Mouse (Mus musculus) gastrocnemius, adult 2 months (tissue): ENCODE data around the gene Espnl. TPM values are rescaled to one million over a fixed set of nuclear protein-coding genes. Genes with fewer than 3 reads are reported as not detected.
A peak's percentile ranks its signal among the peaks of the same experiment; 100 is the strongest.

ENCODE experiments used
- DNase-seq: peaks from one replicate; pipeline ENCODE4 v3.0.0; 2022
- H3K27ac ChIP-seq: fragments of 200-600 bp; 2 replicates; pipeline ENCODE4 v1.8.1; 2022; ENCODE audit warnings: mild to moderate bottlenecking
- H3K4me3 ChIP-seq: fragments of 200-600 bp; 2 replicates; pipeline ENCODE4 v1.8.1; 2022; ENCODE audit warnings: mild to moderate bottlenecking, moderate library complexity
- CTCF ChIP-seq: fragments of 200-600 bp; IDR thresholded peaks from 2 replicates; pipeline ENCODE4 v1.8.1; 2022; ENCODE audit warnings: antibody characterized with exemption, mild to moderate bottlenecking, moderate library complexity
- intact Hi-C: fragments of 180-260 bp; cut with DNase I; formaldehyde crosslinking; loops from one replicate; pipeline ENCODE4 v1.15.1; 2025
- total RNA-seq, 2 experiments: library from RNA; stranded (reverse); gene quantifications; 2 replicates each; pipeline ENCODE4 v1.2.3; 2021

Espnl gene
- total RNA-seq, 2 experiments from 2014 or later: not detected

DNA sequence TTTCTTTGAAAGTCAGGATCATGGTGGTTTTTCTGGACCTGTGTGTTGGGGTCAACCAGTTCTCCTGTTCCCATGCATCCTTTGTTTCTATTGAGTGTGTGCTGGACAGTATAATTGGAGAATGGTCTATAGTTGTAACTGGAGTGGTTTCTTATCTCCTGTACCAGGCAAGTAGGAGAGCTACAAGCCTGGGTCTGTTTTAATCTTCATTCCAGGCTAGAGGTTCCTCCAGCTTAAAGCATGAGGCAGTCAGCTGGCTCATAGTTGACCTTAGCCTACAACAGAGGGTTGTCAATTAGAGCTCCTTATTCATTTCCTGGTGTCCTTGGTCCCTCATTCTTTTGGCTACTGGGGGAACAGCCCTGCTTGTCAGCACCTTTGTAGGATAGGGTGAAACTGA lies 11.7 kb downstream of the Espnl start:
- intact Hi-C loops: no loop called here
- no peak overlapping the region for H3K27ac ChIP-seq
- H3K4me3 ChIP-seq: no peak overlapping the region
- no peak for DNase-seq
- no peak for TF ChIP-seq CTCF

DNA sequence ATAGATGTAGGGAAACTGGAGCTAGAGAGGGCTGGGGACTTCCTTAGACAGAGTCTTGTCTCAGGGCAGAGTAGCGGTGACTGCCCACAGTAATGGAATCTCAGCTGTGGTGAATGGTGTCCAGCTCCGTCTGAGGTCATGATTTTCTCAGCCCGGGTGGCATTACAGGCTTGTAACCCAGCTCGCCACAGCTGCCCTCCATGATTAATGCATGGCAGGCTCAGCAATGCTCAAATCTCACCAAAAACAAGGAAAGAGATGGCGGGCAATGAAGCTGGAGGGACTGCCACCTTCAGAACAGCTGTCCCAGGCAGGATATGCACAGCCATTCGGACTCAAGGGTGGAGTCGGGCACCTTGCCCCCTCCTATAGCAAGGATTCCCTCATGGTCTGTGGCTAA lies 15.5 kb downstream of the Espnl start:
- no peak overlapping the region for H3K27ac ChIP-seq
- TF ChIP-seq CTCF: no peak
- no peak for DNase-seq
- intact Hi-C loops: no loop called here
- no peak overlapping the region for H3K4me3 ChIP-seq

DNA sequence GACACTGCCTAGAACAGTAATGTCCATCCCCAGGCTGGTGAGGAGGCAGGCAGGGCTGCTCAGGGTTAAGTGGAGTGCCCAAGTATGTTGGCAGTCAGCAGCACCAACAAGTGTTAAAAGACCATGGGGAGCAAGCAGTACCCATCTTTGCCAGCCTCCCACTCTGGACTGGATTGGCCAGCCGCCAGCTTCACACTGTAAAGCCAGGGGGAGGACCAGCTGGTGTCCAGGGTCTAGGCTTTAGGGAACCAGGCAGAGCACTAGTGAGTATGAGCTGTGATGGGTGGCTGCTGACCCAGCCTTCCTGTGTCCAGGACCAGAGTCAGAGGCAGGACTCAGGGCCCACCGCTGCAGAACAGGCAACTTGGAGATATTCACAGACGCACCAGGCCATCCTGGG lies 22.1 kb downstream of the Espnl start:
- Histone ChIP-seq H3K27ac (no peak overlapping the region), H3K4me3 (no peak overlapping the region)
- no peak for DNase-seq
- no peak for TF ChIP-seq CTCF
- intact Hi-C loops: no loop called here

DNA sequence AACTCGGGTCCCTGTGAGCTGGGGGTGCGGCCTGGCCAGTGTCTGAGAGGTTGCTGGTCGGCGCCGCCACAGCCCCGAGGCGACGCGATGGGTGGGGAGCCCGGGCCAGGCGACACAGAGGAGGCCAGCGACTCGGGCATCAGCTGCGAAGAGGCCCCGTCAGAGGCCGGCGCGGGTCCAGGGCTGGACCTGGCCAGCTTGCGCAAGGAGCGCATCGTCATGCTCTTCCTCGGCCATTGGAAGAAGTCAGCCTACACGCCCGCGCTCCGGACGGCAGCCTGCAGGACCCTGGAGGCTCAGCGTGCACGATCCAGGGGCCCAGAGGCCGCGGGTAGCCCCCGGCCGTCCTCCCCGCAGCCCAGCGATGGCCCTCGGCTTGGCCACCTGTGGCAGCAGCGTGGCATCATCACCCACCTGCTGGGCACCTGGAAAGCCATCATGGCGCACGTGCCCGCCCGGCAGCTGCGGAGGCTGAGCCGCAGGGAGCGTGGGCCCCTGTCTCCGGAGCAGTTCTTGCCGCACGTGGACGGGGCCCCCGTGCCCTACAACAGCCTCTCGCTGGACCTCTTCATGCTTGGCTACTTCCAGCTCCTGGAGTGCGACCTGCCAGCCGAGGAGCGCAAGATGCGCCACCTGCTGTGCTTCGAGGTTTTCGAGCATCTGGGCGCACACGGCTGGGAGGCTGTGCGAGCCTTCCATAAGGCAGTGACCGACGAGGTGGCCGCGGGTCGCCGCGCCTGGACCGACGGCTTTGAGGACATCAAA lies 23.2 kb downstream of the Espnl start:
- peak; percentile 80 for DNase-seq
- intact Hi-C loops: loop anchor here (5.0 kb wide), 1 partner anchor 137 kb away; no protein-coding TSS in a partner anchor
- Histone ChIP-seq H3K27ac (no peak overlapping the region), H3K4me3 (peak overlapping the region; percentile 37)
- TF ChIP-seq CTCF: no peak; the same call in 1 of the 2 replicates

DNA sequence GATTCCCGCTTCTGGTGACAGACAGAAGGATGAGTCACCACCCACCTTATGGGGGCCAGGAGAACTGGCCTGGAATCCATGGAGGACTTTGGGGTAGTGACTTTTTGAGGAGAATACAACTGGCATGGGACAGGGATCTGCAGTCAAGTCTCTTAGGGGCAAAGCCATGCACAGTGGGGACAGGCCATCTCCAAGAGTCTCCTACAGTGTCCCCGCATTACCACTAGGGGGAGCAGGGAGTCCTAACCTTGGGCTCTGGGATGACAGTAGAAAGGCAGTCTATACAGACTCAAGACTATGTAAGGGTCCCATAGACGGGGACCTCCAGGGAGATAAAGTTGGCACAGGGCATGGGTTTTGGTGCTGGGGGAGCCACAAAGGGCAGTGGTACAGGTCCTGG lies 25.0 kb downstream of the Espnl start:
- H3K4me3 ChIP-seq: no peak overlapping the region
- peak; percentile 73 for DNase-seq
- peak overlapping the region; percentile 91 for H3K27ac ChIP-seq
- intact Hi-C loops: loop anchor here (1.0 to 5.0 kb wide), 2 partner anchors 33 to 135 kb away; no protein-coding TSS in a partner anchor
- TF ChIP-seq CTCF: peak; percentile 91

DNA sequence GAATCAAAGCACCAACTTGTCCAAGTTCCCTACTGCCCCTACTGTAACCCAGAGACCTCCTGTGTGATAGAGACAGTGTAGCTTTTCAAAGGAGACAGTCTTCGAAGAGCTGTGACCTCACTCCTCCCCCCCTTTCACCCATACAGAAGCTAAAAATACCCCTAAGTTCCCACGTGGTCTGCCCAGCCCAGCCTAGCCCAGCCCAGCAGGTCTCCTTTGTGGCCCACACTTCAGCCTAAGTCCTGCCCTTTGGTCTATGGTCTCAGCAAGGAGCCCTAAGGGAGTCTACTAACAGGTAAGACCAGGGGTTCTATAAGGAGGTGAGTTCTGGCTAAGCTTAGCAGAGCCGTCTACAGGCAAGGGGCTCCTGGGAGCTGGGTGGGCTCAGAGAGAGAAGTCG lies 29.0 kb downstream of the Espnl start, which contains the start of gene Klhl30:
TSS of gene Klhl30 (plus strand) at position 176 of the 400 bp plus-strand sequence.
- peak within 1 kb of the TSS; percentile 78 for H3K4me3 ChIP-seq
- TF ChIP-seq CTCF: no peak
- DNase-seq: peak; percentile 76
- peak within 1 kb of the TSS; percentile 91 for H3K27ac ChIP-seq
- intact Hi-C loops: no loop called here

DNA sequence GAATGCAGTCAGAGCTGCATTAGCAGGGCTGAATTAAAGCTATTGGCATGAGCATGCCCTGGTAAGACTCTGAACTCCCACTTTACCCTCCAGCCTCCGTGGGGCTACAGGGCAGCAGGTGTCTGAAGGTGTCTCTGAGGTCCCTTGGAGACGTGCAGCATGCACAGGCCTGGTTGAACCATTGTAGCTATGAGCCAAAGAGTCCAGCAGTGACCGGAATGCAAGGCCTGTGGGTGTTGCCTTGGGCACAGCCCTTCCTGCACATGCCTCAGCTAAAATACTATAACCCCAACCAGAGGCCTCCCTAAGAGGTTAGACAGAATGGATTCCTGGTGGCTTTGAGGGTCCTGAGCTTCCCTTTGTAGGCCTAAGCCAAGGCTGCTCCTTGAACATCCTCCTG lies 29.4 kb downstream of the Espnl start:
- no peak for TF ChIP-seq CTCF
- H3K27ac ChIP-seq: peak overlapping the region; percentile 91

DNA sequence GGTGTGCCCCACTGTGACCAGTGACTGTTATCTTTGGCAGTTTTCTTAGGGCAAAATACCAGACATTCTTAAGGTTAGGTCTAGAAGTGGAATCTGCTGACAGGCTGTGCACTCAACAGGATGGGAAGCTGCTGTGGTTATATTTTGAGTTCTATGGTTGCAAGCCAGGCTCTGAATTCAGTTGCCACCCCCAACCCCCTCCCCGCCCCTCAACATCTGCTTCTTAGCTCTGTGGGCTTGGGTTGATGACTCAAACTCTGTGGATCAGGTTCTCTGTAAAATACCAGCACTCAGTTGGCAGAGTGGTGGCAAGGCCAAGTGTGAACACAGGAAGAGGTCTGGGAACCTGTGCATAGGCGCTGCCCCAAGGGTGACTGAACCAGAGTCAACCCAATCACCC lies 30.4 kb downstream of the Espnl start:
- peak overlapping the region; percentile 91 for H3K27ac ChIP-seq
- DNase-seq: no peak
- peak overlapping the region; percentile 78 for H3K4me3 ChIP-seq
- no peak for TF ChIP-seq CTCF
- intact Hi-C loops: no loop called here

More for the DNA sequence above, 29.4 kb downstream of the Espnl start:
- intact Hi-C loops: no loop called here
- H3K4me3 ChIP-seq: peak overlapping the region; percentile 78
- no peak for DNase-seq

DNA sequence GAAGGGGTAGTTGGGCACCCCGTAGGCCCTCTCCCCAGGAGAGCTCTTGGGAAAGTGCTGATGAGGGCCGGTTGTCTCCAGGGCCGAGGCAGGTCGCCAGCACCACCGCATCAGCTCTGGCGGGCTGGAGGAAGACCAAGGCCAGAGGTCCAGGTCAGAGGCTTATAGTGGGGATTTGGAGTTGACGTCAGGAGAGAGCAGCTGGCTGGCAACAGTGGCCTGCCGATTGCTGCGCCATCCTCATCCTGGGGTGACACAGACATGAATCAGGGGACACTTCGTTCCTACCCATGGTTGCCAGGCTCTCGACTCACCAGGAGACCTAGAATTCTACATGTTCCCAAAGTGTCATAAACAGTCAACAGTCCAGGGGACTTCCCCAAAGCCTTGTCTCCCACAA lies 34.2 kb downstream of the Espnl start:
- Histone ChIP-seq H3K4me3 (no peak overlapping the region), H3K27ac (peak overlapping the region; percentile 35; the same call in 1 of the 2 replicates)
- DNase-seq: peak; percentile 66
- intact Hi-C loops: no loop called here
- TF ChIP-seq CTCF: no peak

DNA sequence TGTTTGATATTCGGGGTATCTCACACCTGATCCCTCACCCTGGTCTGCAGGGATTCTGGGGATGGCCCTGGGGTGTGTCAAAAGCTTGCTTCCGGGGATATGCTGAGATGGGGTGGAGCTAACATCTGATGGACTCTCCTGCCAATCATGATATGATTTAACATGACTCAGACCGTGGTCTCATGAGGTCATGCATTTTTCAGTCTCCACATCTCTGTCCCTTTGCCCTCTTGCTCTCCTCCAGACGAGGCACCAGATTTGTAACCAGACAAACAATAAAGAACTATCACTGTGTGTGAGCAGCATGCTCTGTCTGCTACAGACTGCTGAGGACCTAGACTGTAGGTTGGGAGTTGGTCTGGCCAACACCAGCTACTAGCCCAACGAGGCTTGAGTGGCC lies 40.2 kb downstream of the Espnl start:
- Histone ChIP-seq H3K27ac (no peak overlapping the region), H3K4me3 (no peak overlapping the region)
- intact Hi-C loops: no loop called here
- no peak for DNase-seq
- no peak for TF ChIP-seq CTCF

DNA sequence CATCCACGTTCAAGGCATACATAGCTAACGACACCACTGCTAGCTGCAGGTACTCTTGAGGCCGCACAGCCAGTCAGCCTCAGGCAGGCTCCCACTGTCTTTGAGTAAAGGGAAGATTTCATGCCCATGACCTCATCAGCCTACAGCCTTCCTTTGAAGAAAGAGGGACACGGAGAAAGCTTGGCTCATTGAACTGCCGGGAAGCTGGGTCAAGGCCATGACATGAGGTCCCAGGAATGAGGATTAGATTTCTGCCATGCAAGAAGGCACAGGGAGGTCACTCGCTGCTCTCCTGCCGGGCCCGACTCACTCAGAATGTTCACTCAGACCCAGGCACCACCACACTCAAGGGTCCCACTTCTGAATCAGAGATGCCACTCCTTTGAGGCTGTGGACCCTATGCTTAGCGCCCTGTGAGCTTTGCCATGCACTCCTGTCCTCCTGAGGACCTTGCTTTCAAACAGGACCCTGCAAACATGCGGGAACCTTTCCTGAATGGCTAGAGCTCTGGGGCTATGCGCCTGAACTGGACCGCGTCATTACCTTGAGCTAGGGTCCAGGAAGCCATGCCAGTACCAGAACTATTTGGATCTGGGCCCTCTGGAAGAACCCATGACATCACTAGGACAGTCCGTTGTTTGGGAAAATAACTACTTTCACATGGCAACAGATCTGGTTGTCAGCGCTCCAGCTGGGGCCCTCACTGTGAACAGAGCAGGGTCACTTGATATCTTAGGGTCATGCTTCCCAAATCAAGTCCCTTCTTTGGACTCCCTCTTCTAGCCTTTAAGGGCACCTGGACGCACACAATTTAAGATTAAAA lies 43.2 kb downstream of the Espnl start:
- intact Hi-C loops: no loop called here
- no peak overlapping the region for H3K4me3 ChIP-seq
- peak; percentile 68 for DNase-seq
- H3K27ac ChIP-seq: peak overlapping the region; percentile 75
- TF ChIP-seq CTCF: no peak

DNA sequence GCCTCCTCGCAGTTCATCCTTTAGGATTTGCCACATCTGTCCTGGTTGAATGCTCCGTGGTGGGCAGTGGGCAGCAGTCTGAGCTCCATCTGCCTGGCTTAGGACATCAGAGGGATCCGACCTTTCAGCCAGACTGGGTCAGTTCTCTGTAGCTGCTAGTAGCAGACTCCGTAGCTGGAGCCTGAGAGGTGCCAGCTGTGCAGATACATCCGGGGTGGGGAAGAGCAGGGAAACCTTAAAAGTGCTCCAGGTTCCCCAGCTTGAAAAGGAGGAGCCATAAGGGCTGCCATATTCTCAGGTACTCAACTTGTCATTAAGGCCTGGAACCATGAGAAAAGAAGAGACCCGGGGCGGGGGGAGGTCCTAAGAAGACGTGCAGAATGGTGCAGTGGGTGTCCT lies 43.9 kb downstream of the Espnl start:
- intact Hi-C loops: no loop called here
- H3K4me3 ChIP-seq: peak overlapping the region; percentile 68
- TF ChIP-seq CTCF: no peak

More for the DNA sequence above, 43.9 kb downstream of the Espnl start:
- DNase-seq: no peak
- peak overlapping the region; percentile 75 for H3K27ac ChIP-seq
